Mouse (Mus musculus) CH12.LX (cell line): ENCODE results near the gene Cfap45. TPM values are rescaled to one million over a fixed set of nuclear protein-coding genes. Genes with fewer than 3 reads are reported as not detected.

Source experiments
- DNase-seq: peaks from one replicate; pipeline ENCODE4 v3.0.0-alpha.2; 2013; ENCODE audit errors: extremely low read depth
- H3K27ac ChIP-seq: 2 replicates; pipeline ENCODE4 v1.5.1; 2012; ENCODE audit warnings: low read depth, mild to moderate bottlenecking, control low read depth, moderate library complexity; ENCODE audit not compliant: insufficient read depth
- H3K27me3 ChIP-seq: replicated peaks from 2 replicates; pipeline ENCODE3; 2012; ENCODE audit warnings: inconsistent platforms
- H3K36me3 ChIP-seq, 2 experiments: replicated peaks in 1 of 2; 2 replicates each; pipeline versions ENCODE3 to v1.6.1; 2012; ENCODE audit warnings: inconsistent platforms in 1 of 2, low read length in 1 of 2, mild to moderate bottlenecking in 1 of 2, mixed read lengths in 1 of 2, moderate library complexity in 1 of 2; ENCODE audit not compliant: control insufficient read depth in 1 of 2, insufficient read depth in 1 of 2
- H3K4me1 ChIP-seq, 2 experiments: 2 replicates each; pipeline ENCODE4 v1.6.1; 2012; ENCODE audit warnings: inconsistent platforms in 1 of 2, moderate library complexity in 1 of 2; ENCODE audit not compliant: insufficient read depth in 2 of 2, control insufficient read depth in 1 of 2
- H3K4me2 ChIP-seq: 2 replicates; pipeline ENCODE4 v1.6.1; 2012; ENCODE audit warnings: low read depth, mild to moderate bottlenecking, control low read depth; ENCODE audit not compliant: poor library complexity, insufficient read depth, severe bottlenecking
- H3K4me3 ChIP-seq, 3 experiments: fragments of 150-350 bp in 1 of 3; sonication (generic) in 1 of 3; replicated peaks in 1 of 3; 2 replicates each; pipeline versions ENCODE3 to v1.5.1; 2011 to 2012; ENCODE audit warnings: low read depth in 2 of 3, low read length in 2 of 3, mild to moderate bottlenecking in 2 of 3, moderate library complexity in 2 of 3, control low read depth in 1 of 3, improper control_type of control experiment in 1 of 3, inconsistent platforms in 1 of 3, mixed read lengths in 1 of 3; ENCODE audit not compliant: poor library complexity in 1 of 3
- H3K79me2 ChIP-seq: replicated peaks from 2 replicates; pipeline ENCODE4 v1.6.1; 2012; ENCODE audit warnings: mild to moderate bottlenecking, moderate library complexity; ENCODE audit not compliant: control insufficient read depth, poor library complexity, insufficient read depth, severe bottlenecking; ENCODE audit errors: extremely low read depth
- H3K9ac ChIP-seq: 2 replicates; pipeline ENCODE4 v1.6.1; 2012; ENCODE audit warnings: low read depth, mild to moderate bottlenecking, control low read depth, moderate library complexity; ENCODE audit not compliant: insufficient read depth
- H3K9me3 ChIP-seq: replicated peaks from 2 replicates; pipeline ENCODE3; 2012; ENCODE audit warnings: low read length, inconsistent platforms, mixed read lengths
- ELF1 ChIP-seq: IDR thresholded peaks from 2 replicates; pipeline ENCODE4 v1.6.1; 2014; ENCODE audit warnings: low read depth, mild to moderate bottlenecking, inconsistent platforms, low read length, improper control_type of control experiment
- GABPA ChIP-seq: IDR thresholded peaks from 2 replicates; pipeline ENCODE4 v1.6.1; 2012; ENCODE audit warnings: low read depth, low read length, improper control_type of control experiment, inconsistent platforms; ENCODE audit not compliant: insufficient replicate concordance
- HCFC1 ChIP-seq: IDR thresholded peaks from 2 replicates; pipeline ENCODE4 v1.6.1; 2012; ENCODE audit warnings: low read depth, mild to moderate bottlenecking, inconsistent platforms, low read length, improper control_type of control experiment
- IRF4 ChIP-seq: IDR thresholded peaks from 2 replicates; pipeline ENCODE4 v1.6.1; 2014; ENCODE audit warnings: low read depth, mild to moderate bottlenecking, inconsistent platforms, low read length, improper control_type of control experiment
- JUN ChIP-seq: IDR thresholded peaks from 2 replicates; pipeline ENCODE4 v1.6.1; 2011; ENCODE audit warnings: low read depth, mild to moderate bottlenecking, low read length, improper control_type of control experiment, moderate library complexity; ENCODE audit not compliant: insufficient read depth
- KAT2A ChIP-seq: IDR thresholded peaks from 2 replicates; pipeline ENCODE4 v1.6.1; 2012; ENCODE audit warnings: low read length, improper control_type of control experiment, inconsistent platforms; ENCODE audit not compliant: insufficient replicate concordance
- MAFK ChIP-seq: IDR thresholded peaks from 2 replicates; pipeline ENCODE4 v1.6.1; 2011; ENCODE audit warnings: low read length, improper control_type of control experiment; ENCODE audit not compliant: insufficient replicate concordance
- MAX ChIP-seq: IDR thresholded peaks from 2 replicates; pipeline ENCODE4 v1.6.1; 2011; ENCODE audit warnings: low read length, improper control_type of control experiment
- MEF2A ChIP-seq: IDR thresholded peaks from 2 replicates; pipeline ENCODE4 v1.6.1; 2014; ENCODE audit warnings: low read depth, mild to moderate bottlenecking, inconsistent platforms, low read length, improper control_type of control experiment, borderline replicate concordance
- MXI1 ChIP-seq: IDR thresholded peaks from 2 replicates; pipeline ENCODE4 v1.6.1; 2011; ENCODE audit warnings: mild to moderate bottlenecking, low read depth, low read length, improper control_type of control experiment
- MYC ChIP-seq: IDR thresholded peaks from 2 replicates; pipeline ENCODE4 v1.6.1; 2011; ENCODE audit warnings: low read depth, mild to moderate bottlenecking, improper control_type of control experiment, low read length
- NELFE ChIP-seq: IDR thresholded peaks from 2 replicates; pipeline ENCODE4 v1.6.1; 2011; ENCODE audit warnings: low read depth, low read length, improper control_type of control experiment
- NRF1 ChIP-seq: IDR thresholded peaks from 2 replicates; pipeline ENCODE4 v1.6.1; 2014; ENCODE audit warnings: low read depth, mild to moderate bottlenecking, inconsistent platforms, low read length, improper control_type of control experiment, moderate library complexity
- PAX5 ChIP-seq: IDR thresholded peaks from 2 replicates; pipeline ENCODE4 v1.6.1; 2012; ENCODE audit warnings: low read length, inconsistent platforms, mixed read lengths
- RAD21 ChIP-seq: IDR thresholded peaks from 2 replicates; pipeline ENCODE4 v1.6.1; 2011; ENCODE audit warnings: low read depth, mild to moderate bottlenecking, low read length, improper control_type of control experiment, moderate library complexity
- RCOR1 ChIP-seq: conservative IDR thresholded peaks from 2 replicates; pipeline ENCODE4 v1.6.1; 2012; ENCODE audit warnings: low read depth, mild to moderate bottlenecking, inconsistent platforms, low read length, improper control_type of control experiment
- SIN3A ChIP-seq: IDR thresholded peaks from 2 replicates; pipeline ENCODE4 v1.6.1; 2012; ENCODE audit warnings: low read length, improper control_type of control experiment, inconsistent platforms
- SMC3 ChIP-seq: IDR thresholded peaks from 2 replicates; pipeline ENCODE4 v1.6.1; 2011; ENCODE audit warnings: low read depth, low read length, improper control_type of control experiment
- TCF12 ChIP-seq: IDR thresholded peaks from 2 replicates; pipeline ENCODE4 v1.6.1; 2014; ENCODE audit warnings: low read depth, mild to moderate bottlenecking, inconsistent platforms, low read length, improper control_type of control experiment
- USF1 ChIP-seq: IDR thresholded peaks from 2 replicates; pipeline ENCODE4 v1.6.1; 2014; ENCODE audit warnings: low read depth, mild to moderate bottlenecking, inconsistent platforms, low read length, improper control_type of control experiment
- ZC3H11A ChIP-seq: IDR thresholded peaks from 2 replicates; pipeline ENCODE4 v1.6.1; 2012; ENCODE audit warnings: low read depth, mild to moderate bottlenecking, inconsistent platforms, low read length, improper control_type of control experiment
- ZMIZ1 ChIP-seq: IDR thresholded peaks from 2 replicates; pipeline ENCODE4 v1.6.1; 2012; ENCODE audit warnings: low read depth, mild to moderate bottlenecking, inconsistent platforms, low read length, improper control_type of control experiment
- ZNF384 ChIP-seq: IDR thresholded peaks from 2 replicates; pipeline ENCODE4 v1.6.1; 2012; ENCODE audit warnings: low read depth, low read length, improper control_type of control experiment, inconsistent platforms
- dilution Hi-C: fragments of 300-500 bp; cut with MboI; formaldehyde crosslinking; loops from 2 replicates; pipeline ENCODE4 v1.14.3; 2020; ENCODE audit warnings: low sequenced_read_pairs; ENCODE audit not compliant: extremely low pct_unique_long_range_greater_than_20kb, extremely low pct_ligation_motif_present
- in situ Hi-C: fragments of 300-500 bp; cut with MboI; formaldehyde crosslinking; loops from 3 replicates; pipeline ENCODE4 v1.14.3; 2019; ENCODE audit warnings: low sequenced_read_pairs, low pct_ligation_motif_present, low pct_unique_long_range_greater_than_20kb, mixed read lengths
- polyA plus RNA-seq: library from polyadenylated mRNA; unstranded; fragments of >175 nt; gene quantifications from 2 replicates; pipeline ENCODE4 v1.2.1, GENCODE M21; 2012; ENCODE audit warnings: low read depth; ENCODE audit not compliant: insufficient read length
- total RNA-seq, 2 experiments: library from RNA; depleted of rRNA; stranded (reverse); fragments of 300-350 nt in 1 of 2; fragments of >200 nt in 1 of 2; gene quantifications; 2 replicates each; pipeline ENCODE4 v1.2.3; 2012 to 2014

Cfap45 gene
- total and polyA plus RNA-seq, 3 experiments, result not detected

DNA sequence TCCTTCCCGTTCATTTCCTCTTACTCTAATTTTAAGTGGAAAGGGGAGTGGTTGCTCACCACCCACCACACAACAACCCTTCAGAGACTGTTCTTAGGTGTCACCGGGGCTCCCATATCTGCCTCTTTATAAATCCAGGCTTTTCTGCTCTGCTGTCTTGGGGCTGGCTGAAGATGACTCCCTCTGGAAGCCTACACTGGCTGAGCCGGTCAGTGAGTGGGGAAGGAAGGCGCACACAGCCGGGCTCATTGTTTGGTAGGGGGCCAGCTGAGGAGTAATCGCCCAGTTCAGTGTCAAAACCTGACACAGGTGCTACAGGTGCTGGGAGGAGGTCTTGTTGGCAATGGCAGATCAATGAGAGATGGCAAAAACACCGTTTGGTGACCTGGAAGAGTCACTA, 5.4 kb downstream of the Cfap45 start:
- in situ Hi-C loops, result no loop called here
- H3K4me1 ChIP-seq, result peaks cover 19 to 55% of the 10 kb centered on the region in 2 experiments
- H3K9ac ChIP-seq, result no peak overlapping the region
- no peak for DNase-seq
- TF ChIP-seq NELFE (no peak), MAFK (no peak), MAX (no peak), ZMIZ1 (no peak), SIN3A (no peak), HCFC1 (no peak), MEF2A (no peak), ELF1 (no peak), GABPA (no peak)
- no peaks in the 10 kb centered on the region for H3K36me3 ChIP-seq
- H3K9me3 ChIP-seq, result no peaks in the 10 kb centered on the region
- no peak overlapping the region for H3K27ac ChIP-seq
- peaks cover 12% of the 10 kb centered on the region for H3K27me3 ChIP-seq
- dilution Hi-C loops, result no loop called here
- H3K79me2 ChIP-seq, result no peaks in the 10 kb centered on the region
- no peak overlapping the region for H3K4me3 ChIP-seq
- no peak overlapping the region for H3K4me2 ChIP-seq

DNA sequence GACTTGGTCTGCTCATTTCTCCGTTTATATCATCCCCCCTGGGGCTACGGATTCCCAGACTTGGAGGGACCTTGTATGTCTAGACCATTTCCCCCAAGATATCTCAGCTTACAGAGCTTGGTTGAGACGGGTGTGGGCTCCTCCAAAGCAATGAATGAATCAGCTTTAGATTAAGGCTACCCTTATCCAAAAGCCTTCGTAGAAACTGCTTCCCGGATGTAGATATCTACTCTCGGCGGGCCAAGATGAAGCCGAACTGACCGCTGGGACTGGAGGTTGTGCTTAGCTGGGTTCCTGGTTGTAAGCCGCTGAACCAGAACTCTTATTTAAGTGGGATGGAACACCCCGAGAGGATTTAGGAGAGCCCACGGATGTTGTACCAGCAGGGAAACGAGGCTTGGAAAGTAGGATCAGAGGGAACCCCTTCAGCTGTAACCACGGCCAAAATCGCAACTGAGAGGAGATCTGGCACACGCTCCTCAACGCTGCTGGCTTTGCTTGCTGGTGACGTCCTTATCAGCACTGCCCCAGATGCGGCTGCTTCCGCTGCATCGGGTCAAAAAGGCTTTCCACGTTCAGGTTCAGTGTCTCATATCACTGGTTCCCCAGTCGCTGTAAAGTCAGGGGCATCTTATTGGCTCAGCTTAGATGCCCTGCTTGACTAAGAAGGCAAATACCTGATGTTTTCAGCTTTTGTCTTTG, 5.9 kb downstream of the Cfap45 start:
- Histone ChIP-seq H3K9ac (no peak overlapping the region), H3K4me1 (peaks cover 19 to 55% of the 10 kb centered on the region in 2 experiments), H3K4me2 (no peak overlapping the region), H3K79me2 (no peaks in the 10 kb centered on the region), H3K36me3 (no peaks in the 10 kb centered on the region), H3K4me3 (no peak overlapping the region), H3K9me3 (no peaks in the 10 kb centered on the region), H3K27me3 (peaks cover 12% of the 10 kb centered on the region)
- in situ Hi-C loops (no loop called here), dilution Hi-C loops (no loop called here)
- no peak for DNase-seq
- TF ChIP-seq SMC3 (no peak), RAD21 (no peak), MXI1 (no peak), IRF4 (no peak), ZMIZ1 (no peak), ELF1 (no peak), PAX5 (no peak), SIN3A (no peak), ZC3H11A (no peak), JUN (no peak), MAX (no peak), USF1 (no peak), ZNF384 (no peak), MYC (no peak), NELFE (no peak), RCOR1 (no peak), NRF1 (no peak), KAT2A (no peak), GABPA (no peak), TCF12 (no peak)
- TF ChIP-seq, all 38 proteins: peak for 0
- no peak overlapping the region for H3K27ac ChIP-seq
